Mouse (Mus musculus) kidney, adult 8-10 months (tissue): ENCODE results near the gene Atp23.

ENCODE experiments used
- DNase-seq, 2 experiments: peaks; one replicate each; pipeline ENCODE4 v3.0.0; 2022

Atp23 gene

GRCm38 (mm10) chr10:126900821-126901487 lies at the start of gene Atp23:
TSS of gene Atp23 (minus strand) at chr10:126901355.
- peak; percentile 90 to 94 for DNase-seq

DNA sequence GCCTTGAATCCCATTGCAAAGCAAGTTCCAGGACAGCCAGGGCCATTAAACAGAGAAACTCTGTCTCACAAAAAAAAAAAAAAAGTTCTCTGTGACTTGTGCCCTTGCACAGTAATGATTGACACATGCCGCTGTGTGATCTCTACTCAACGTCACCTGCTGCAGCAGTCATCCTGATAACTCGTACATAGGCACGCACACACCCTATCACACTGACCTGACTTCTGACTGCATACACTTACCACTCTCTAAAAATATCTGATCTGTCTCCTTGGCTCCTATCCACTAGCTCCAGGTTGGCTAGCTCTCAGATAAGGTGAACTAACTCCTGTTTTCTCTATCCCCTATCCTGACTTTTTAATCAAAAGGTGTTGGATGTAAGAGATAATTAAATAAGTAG lies 49.4 kb upstream of the Atp23 start:
- DNase-seq, result no peak

GRCm38 (mm10) chr10:126949824-126950223 lies 48.7 kb upstream of the Atp23 start:
- no peak for DNase-seq

DNA sequence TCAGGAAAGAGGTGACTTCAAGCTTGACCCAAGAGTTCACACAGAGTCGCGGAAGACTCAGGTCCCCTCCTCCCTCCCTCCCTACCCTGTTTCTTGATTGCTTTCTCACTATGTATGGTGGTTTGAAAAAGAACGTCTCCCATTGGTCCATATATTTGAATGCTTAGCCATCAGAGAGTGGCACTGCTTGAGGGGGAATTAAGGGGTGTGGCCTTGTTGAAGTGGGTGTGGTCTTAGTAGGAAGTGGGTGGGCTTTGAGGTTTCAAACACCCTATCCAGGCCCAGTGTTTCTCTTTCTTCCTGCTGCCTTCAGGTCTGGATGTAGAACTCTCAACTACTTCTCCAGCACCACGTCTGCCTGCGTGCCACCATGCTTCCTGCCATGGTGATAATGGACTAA lies 44.4 kb upstream of the Atp23 start:
- no peak for DNase-seq

GRCm38 (mm10) chr10:126940949-126941348 lies 39.8 kb upstream of the Atp23 start:
- DNase-seq, result no peak

GRCm38 (mm10) chr10:126935556-126936381 lies 34.6 kb upstream of the Atp23 start:
- DNase-seq, result no peak

DNA sequence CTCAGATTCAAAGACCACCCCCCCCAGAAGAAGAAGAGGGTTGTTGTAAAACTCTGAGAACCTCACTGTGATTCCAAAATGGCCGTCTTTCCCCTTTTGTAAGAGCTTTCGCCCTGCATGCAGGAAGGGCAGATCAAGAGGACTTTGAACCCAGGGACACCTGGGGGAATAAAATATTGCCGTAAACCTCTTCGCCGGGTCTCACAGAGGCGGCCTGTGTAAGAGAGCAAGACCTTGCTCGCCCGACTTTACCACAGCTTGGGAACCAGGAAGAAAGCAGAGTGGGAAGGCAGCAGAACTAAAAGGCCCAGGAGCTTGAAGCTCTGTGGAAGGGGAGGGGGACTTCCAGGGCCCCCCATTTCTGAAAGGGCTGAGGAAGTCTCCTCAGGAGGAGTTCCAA lies 34.0 kb upstream of the Atp23 start:
- DNase-seq, result no peak

DNA sequence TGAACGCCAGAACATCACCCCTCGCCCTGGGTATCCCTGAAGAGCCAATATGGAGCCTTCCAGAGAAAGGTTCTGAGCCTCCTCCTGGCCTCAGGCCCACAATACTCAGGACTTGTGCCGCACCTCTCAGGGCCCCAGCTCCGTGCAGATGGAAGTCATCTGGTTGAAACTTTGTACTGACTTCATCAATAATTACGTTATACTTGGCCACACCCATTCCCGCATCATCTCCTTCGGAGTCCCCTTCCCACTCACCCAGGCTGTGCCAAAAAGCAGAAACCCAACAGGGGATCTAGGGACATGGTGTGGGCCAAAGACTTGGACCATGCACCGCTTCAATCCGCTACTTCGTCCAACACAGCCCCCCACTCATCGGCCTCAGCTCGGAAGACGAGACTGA lies 33.4 kb upstream of the Atp23 start:
- DNase-seq, result no peak

DNA sequence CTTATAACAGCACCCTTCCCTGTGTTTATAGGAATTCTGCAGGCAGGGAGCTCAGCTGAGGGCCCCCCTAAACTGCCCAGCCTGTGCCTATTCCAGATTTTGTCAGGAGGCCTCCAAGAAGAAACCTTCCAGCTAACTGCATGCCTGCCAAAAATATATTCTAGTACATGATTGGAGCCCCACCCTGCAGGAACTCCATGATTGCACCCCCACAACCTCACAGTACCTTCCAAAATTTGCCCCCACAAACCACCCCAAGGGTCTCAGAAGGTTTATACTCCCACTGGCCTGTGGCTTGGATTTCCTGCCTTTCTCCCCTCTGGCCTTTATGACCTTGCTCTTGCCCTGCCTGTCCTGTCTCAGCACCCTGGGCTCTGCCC lies 30.6 kb upstream of the Atp23 start:
- DNase-seq, result no peak

- no peak for DNase-seq
These were observed 30.1 kb upstream of the Atp23 start for GRCm38 (mm10) chr10:126931123-126931759.

DNA sequence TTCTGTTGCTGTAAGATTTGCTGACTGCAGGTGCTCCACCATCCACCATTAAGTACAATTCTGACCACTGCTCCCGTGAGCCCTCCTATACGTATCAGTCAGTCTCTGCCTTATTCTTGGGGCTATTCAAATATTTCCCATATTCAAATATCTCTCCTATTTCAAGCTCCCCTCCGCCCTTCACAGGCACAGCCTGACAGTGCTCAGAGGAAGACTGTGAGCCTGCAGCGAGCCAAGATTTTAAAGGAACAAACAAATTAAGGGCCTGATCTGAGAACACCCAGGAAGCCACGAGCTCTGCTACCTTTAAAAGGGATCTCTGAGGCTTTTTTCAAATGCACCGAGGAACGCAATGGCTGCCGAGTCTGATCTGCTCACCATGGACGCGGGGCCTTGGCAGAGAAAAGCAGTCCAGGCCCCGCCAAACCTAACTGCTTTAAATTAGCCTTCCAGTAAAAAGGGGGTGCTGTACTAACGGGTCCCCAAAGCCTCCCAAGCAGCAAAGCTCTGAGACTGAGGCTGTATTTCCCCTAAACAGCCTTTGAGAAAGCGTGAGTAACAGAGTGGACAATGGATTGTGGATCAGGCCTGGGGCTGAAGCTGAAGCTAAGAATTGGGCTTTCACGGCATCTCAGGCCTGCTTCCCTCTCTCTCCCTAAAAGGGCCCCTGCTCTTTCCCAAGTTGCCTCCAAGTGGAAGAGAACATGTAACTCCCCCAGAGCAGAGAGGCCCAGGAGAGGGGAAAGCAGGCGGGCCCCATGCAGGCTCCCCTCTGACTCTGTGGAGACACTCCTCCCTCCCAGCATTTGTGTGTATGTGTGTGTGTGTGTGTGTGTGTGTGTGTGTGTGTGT lies 29.3 kb upstream of the Atp23 start:
- DNase-seq, result no peak

GRCm38 (mm10) chr10:126929543-126929942 lies 28.4 kb upstream of the Atp23 start:
- DNase-seq, result no peak

DNA sequence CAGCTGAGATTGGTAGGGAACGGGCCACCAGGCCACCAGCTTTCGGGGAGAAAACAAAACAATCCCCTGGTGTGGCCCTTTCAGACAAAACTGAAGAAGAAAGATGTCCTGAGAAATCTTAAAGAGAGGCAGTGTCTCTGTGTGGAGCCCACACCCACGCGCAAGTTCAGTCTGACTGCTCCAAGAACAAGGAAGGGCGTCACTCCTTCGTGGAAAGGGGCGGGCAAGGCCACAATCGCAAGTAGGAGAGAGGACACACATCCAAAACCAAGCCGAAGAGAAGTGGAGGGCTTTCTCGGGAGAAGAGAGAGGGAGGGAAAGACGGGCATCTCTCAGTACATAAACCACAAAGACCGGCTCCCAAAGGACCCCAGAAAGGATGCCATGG lies 27.7 kb upstream of the Atp23 start:
- peak in 1 of 2 experiments; percentile 50 for DNase-seq

DNA sequence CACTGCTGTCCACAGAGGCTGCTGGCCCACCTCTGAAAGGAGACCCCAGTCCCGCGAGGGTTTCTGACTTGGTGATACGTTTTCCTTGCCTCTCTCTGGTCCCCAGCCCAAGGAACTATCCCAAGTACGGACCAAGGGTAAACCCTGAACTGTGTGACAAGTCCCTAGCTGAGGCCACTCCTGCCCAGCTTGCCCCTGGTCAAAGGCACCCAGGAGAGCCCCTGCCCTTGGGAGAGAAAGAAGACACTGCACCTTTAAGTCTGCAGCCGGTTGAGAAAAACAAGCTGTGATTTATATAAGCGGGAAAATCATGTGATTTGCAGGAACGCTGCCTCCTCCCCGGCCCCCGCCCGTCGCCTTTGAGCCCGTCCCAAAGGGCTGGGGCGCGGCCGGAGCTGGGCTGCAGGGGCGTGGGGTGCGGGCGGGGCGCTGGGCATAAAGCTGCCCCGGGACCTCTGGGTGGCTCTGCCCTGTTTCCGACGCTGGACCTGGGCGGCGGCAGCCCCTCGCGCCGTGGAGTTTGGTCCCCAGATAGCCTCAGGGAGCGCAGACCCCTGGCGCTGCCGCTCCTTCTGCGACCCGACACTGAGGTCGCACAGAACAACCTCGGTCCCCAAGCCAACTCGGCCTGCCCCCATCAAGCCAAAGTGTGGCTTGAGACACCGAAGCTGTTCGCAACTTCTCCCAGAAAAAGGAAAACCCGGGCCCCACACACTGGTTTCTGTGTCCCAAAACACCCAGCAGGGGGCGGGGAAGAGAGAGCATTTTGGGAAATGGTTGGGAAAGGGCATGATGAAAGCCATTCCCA lies 27.1 kb upstream of the Atp23 start:
- peak; percentile 83 to 90 for DNase-seq

- DNase-seq, result peak; percentile 17 to 41
These were observed 26.2 kb upstream of the Atp23 start for GRCm38 (mm10) chr10:126927101-126927961.

GRCm38 (mm10) chr10:126925391-126925790 lies 24.2 kb upstream of the Atp23 start:
- DNase-seq, result no peak

GRCm38 (mm10) chr10:126924087-126924486 lies 22.9 kb upstream of the Atp23 start:
- no peak for DNase-seq

DNA sequence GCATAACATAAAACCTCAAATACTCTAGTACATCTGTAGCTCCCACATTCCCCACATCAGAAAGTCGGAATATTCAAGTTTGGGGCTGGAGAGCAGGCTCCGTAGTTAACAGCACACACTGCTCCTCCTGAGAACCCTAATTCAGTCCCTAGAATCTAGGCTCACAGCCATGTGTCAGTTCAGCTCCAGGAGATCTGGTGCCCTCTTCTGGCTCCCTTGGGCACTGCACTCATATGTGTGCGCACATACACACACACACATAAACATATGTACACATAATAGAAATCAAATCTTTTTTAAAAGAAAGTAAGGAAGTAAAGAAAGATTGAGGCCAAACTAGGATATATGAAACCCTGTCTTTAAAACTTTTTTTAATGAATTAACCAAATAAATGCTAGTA lies 19.1 kb upstream of the Atp23 start:
- DNase-seq, result no peak

DNA sequence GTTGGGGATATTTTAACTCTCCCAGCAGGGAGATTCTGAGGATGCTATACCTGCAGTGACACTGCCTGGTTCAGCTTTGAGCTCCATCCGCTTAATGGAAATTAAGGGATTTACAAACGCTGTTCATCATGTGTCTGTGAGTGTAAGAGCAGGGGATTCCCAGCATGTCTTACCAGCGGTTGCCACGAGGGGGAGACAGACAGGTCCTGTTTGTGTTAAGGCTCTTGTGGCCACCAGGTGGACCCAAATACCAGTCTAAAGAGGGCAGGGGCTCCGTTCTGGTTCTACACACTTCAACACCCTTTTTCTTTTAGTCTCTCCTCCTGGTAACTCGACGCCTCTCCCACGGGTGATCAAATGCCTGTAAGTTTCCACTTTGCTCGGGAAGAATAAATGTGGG lies 17.9 kb upstream of the Atp23 start:
- peak; percentile 82 to 93 for DNase-seq

GRCm38 (mm10) chr10:126914288-126914687 lies 13.1 kb upstream of the Atp23 start:
- no peak for DNase-seq

- DNase-seq, result no peak
These were observed 10.3 kb upstream of the Atp23 start for GRCm38 (mm10) chr10:126911479-126911878.
